Mouse (Mus musculus) thymus, postnatal 10 days (tissue): Measurements from ENCODE around the gene Tmem181a.
"Not testable (repeated sequence)": the region's sequence is repeated elsewhere in the genome, so short reads cannot be mapped to it uniquely, and the experiment has no call there.

Source experiments
- DNase-seq, 2 experiments: peaks; one replicate each; pipeline ENCODE4 v3.0.0; 2021; ENCODE audit warnings: low spot score in 2 of 2

The Tmem181a gene

GRCm38 (mm10) chr17:6305656-6306270, 49.1 kb downstream of the Tmem181a start:
- DNase-seq = not testable (repeated sequence)

GRCm38 (mm10) chr17:6306503-6306902, 49.8 kb downstream of the Tmem181a start:
- not testable (repeated sequence) for DNase-seq

GRCm38 (mm10) chr17:6311716-6312115, 55.1 kb downstream of the Tmem181a start:
- not testable (repeated sequence) for DNase-seq

GRCm38 (mm10) chr17:6312755-6313154, 56.1 kb downstream of the Tmem181a start:
- not testable (repeated sequence) for DNase-seq

GRCm38 (mm10) chr17:6314493-6314892, 57.8 kb downstream of the Tmem181a start:
- DNase-seq = peak in 1 of 2 experiments; percentile 24

- not testable (repeated sequence) for DNase-seq
Observed at GRCm38 (mm10) chr17:6315706-6316105, 59.0 kb downstream of the Tmem181a start.

GRCm38 (mm10) chr17:6316379-6317126, 59.9 kb downstream of the Tmem181a start:
- DNase-seq = peak; percentile 69 to 73

GRCm38 (mm10) chr17:6317339-6317985, 60.8 kb downstream of the Tmem181a start, which contains the start of gene Dynlt1a:
Gene Dynlt1a, minus strand, starts transcription at chr17:6317500.
- DNase-seq = peak; percentile 96 to 99

GRCm38 (mm10) chr17:6321081-6321777, 64.6 kb downstream of the Tmem181a start:
- not testable (repeated sequence) for DNase-seq

- DNase-seq = not testable (repeated sequence)
Observed at GRCm38 (mm10) chr17:6321778-6322101, 65.1 kb downstream of the Tmem181a start.

GRCm38 (mm10) chr17:6325021-6325420, 68.4 kb downstream of the Tmem181a start:
- DNase-seq = not testable (repeated sequence)

- not testable (repeated sequence) for DNase-seq
Observed at GRCm38 (mm10) chr17:6325543-6325942, 68.9 kb downstream of the Tmem181a start.

GRCm38 (mm10) chr17:6327554-6327953, 70.9 kb downstream of the Tmem181a start:
- DNase-seq = not testable (repeated sequence)

- DNase-seq = not testable (repeated sequence)
Observed at GRCm38 (mm10) chr17:6328997-6329396, 72.3 kb downstream of the Tmem181a start.

- DNase-seq = not testable (repeated sequence)
Observed at GRCm38 (mm10) chr17:6342606-6343294, 86.1 kb downstream of the Tmem181a start.

GRCm38 (mm10) chr17:6355256-6355655, 98.6 kb downstream of the Tmem181a start:
- DNase-seq = peak; percentile 3 to 17
